Mouse (Mus musculus) midbrain, postnatal 0 days (tissue): ENCODE measurements at regions not wholly inside any gene's neighbourhood (a gene's known extent, or its start where the extent isn't known, plus 50 kb on each side); places are given as distances from the start of the nearest gene placed in this dataset.

Experiments used
- ATAC-seq: fragments of 200-750 bp; cut with Nextera tagmentation; 2 replicates; pipeline ENCODE4 v1.8.0; 2017; ENCODE audit warnings: moderate number of reproducible peaks, mild to moderate bottlenecking, moderate TSS enrichment, moderate library complexity; ENCODE audit not compliant: low FRiP score
- DNase-seq: peaks from one replicate; pipeline ENCODE4 v3.0.0-alpha.2; 2015; ENCODE audit warnings: low spot score
- H3K27ac ChIP-seq: fragments of 300-500 bp; sonication (generic); 2 replicates; pipeline ENCODE4 v1.5.1; 2014; ENCODE audit warnings: low read depth, mild to moderate bottlenecking, low read length, mixed read lengths
- H3K27me3 ChIP-seq: fragments of 300-500 bp; sonication (generic); 2 replicates; pipeline ENCODE4 v1.6.1; 2014; ENCODE audit warnings: low read length, control low read depth, mixed read lengths; ENCODE audit not compliant: insufficient read depth
- H3K36me3 ChIP-seq: fragments of 300-500 bp; sonication (generic); 2 replicates; pipeline ENCODE4 v1.6.1; 2014; ENCODE audit warnings: low read length, control low read depth, mixed read lengths; ENCODE audit not compliant: insufficient read depth
- H3K4me1 ChIP-seq: fragments of 300-500 bp; sonication (generic); 2 replicates; pipeline ENCODE4 v1.6.1; 2014; ENCODE audit warnings: mild to moderate bottlenecking, control low read depth, antibody characterized with exemption, low read length, mixed read lengths; ENCODE audit not compliant: insufficient read depth
- H3K4me2 ChIP-seq: fragments of 300-500 bp; sonication (generic); 2 replicates; pipeline ENCODE4 v1.6.1; 2014; ENCODE audit warnings: low read depth, mild to moderate bottlenecking, low read length, mixed read lengths; ENCODE audit not compliant: poor library complexity, severe bottlenecking
- H3K4me3 ChIP-seq: fragments of 300-500 bp; sonication (generic); 2 replicates; pipeline ENCODE4 v1.5.1; 2014; ENCODE audit warnings: low read depth, mild to moderate bottlenecking, low read length, moderate library complexity
- H3K9ac ChIP-seq: fragments of 300-500 bp; sonication (generic); replicated peaks from 2 replicates; pipeline ENCODE4 v1.6.1; 2014; ENCODE audit warnings: mild to moderate bottlenecking, low read length, moderate library complexity, mixed read lengths; ENCODE audit not compliant: poor library complexity, severe bottlenecking
- H3K9me3 ChIP-seq: fragments of 300-500 bp; sonication (generic); 2 replicates; pipeline ENCODE4 v1.6.1; 2016; ENCODE audit warnings: low read length, control low read depth
- CTCF ChIP-seq: IDR thresholded peaks from 2 replicates; pipeline ENCODE4 v1.5.1; 2016; ENCODE audit warnings: antibody characterized with exemption, mild to moderate bottlenecking
- WGBS: fragments of 180-500 bp; shearing (Covaris S2); extraction: QIAGEN DNeasy Blood & Tissue Kit; methylation state at CpG from one replicate; pipeline ENCODE4 v1.1.7; 2014; 5-methylcytosine and 5-hydroxymethylcytosine counted together

GRCm38 (mm10) chr16:19865306-19865705 is 105.3 kb downstream of the B3gnt5 start:
- TF ChIP-seq CTCF, result no peak
- no peaks in the 10 kb centered on the region for H3K4me1 ChIP-seq
- H3K4me2 ChIP-seq, result no peak overlapping the region
- no peak overlapping the region for H3K27ac ChIP-seq
- ATAC-seq (no peak), DNase-seq (no peak)
- H3K4me3 ChIP-seq, result no peak overlapping the region
- H3K9ac ChIP-seq, result no peak overlapping the region
- H3K27me3 ChIP-seq, result no peaks in the 10 kb centered on the region
- no peaks in the 10 kb centered on the region for H3K36me3 ChIP-seq
- H3K9me3 ChIP-seq, result no peaks in the 10 kb centered on the region
- WGBS, result 72% methylated on average over 5 of the region's 5 CpGs

GRCm38 (mm10) chr16:19865931-19866330 is 105.9 kb downstream of the B3gnt5 start:
- no peak for TF ChIP-seq CTCF
- no peaks in the 10 kb centered on the region for H3K36me3 ChIP-seq
- no peaks in the 10 kb centered on the region for H3K27me3 ChIP-seq
- no peaks in the 10 kb centered on the region for H3K9me3 ChIP-seq
- no peak overlapping the region for H3K4me2 ChIP-seq
- H3K4me1 ChIP-seq, result no peaks in the 10 kb centered on the region
- no peak overlapping the region for H3K27ac ChIP-seq
- DNase-seq (no peak), ATAC-seq (no peak)
- H3K9ac ChIP-seq, result no peak overlapping the region
- no peak overlapping the region for H3K4me3 ChIP-seq

GRCm38 (mm10) chr16:19869425-19869824 is 109.4 kb downstream of the B3gnt5 start:
- H3K4me3 ChIP-seq, result no peak overlapping the region
- DNase-seq (no peak), ATAC-seq (no peak)
- H3K4me2 ChIP-seq, result no peak overlapping the region
- no peaks in the 10 kb centered on the region for H3K9me3 ChIP-seq
- H3K9ac ChIP-seq, result no peak overlapping the region
- no peaks in the 10 kb centered on the region for H3K36me3 ChIP-seq
- H3K4me1 ChIP-seq, result no peaks in the 10 kb centered on the region
- TF ChIP-seq CTCF, result no peak
- no peak overlapping the region for H3K27ac ChIP-seq
- no peaks in the 10 kb centered on the region for H3K27me3 ChIP-seq

GRCm38 (mm10) chr16:19876861-19877554 is 105.8 kb downstream of the Klhl6 start:
- whole genome bisulfite sequencing, result 44% methylated on average over 10 of the region's 10 CpGs
- TF ChIP-seq CTCF, result peak; percentile 52
- Histone ChIP-seq H3K4me1 (no peaks in the 10 kb centered on the region), H3K4me2 (peak overlapping the region; percentile 15; the same call in 1 of the 2 replicates), H3K9me3 (no peaks in the 10 kb centered on the region), H3K9ac (no peak overlapping the region), H3K27me3 (no peaks in the 10 kb centered on the region), H3K27ac (no peak overlapping the region), H3K36me3 (no peaks in the 10 kb centered on the region), H3K4me3 (no peak overlapping the region)
- peak; percentile 52 for DNase-seq
- ATAC-seq, result no peak

GRCm38 (mm10) chr16:19882961-19883360 is 99.9 kb downstream of the Klhl6 start:
- DNase-seq (no peak), ATAC-seq (no peak)
- H3K27ac ChIP-seq, result no peak overlapping the region
- H3K27me3 ChIP-seq, result no peaks in the 10 kb centered on the region
- H3K4me1 ChIP-seq, result no peaks in the 10 kb centered on the region
- no peak overlapping the region for H3K4me3 ChIP-seq
- H3K9ac ChIP-seq, result no peak overlapping the region
- H3K9me3 ChIP-seq, result no peaks in the 10 kb centered on the region
- no peak for TF ChIP-seq CTCF
- 93% methylated on average over 3 of the region's 3 CpGs for WGBS
- H3K36me3 ChIP-seq, result no peaks in the 10 kb centered on the region
- no peak overlapping the region for H3K4me2 ChIP-seq

- Histone ChIP-seq H3K27ac (0 out of 2 replicates have a peak overlapping the region, but pooled peaks have one; percentile 19), H3K4me1 (no peaks in the 10 kb centered on the region), H3K4me2 (no peak overlapping the region), H3K9ac (no peak overlapping the region), H3K27me3 (no peaks in the 10 kb centered on the region), H3K36me3 (no peaks in the 10 kb centered on the region), H3K4me3 (no peak overlapping the region), H3K9me3 (no peaks in the 10 kb centered on the region)
- ATAC-seq (0 out of 2 replicates have a peak, but pooled peaks have one; percentile 72), DNase-seq (peak; percentile 60)
- TF ChIP-seq CTCF, result no peak
- WGBS, result 38% methylated on average over 9 of the region's 9 CpGs
Measured at GRCm38 (mm10) chr16:19883776-19884513, 98.9 kb downstream of the Klhl6 start.
